In the genomic region with DNA sequence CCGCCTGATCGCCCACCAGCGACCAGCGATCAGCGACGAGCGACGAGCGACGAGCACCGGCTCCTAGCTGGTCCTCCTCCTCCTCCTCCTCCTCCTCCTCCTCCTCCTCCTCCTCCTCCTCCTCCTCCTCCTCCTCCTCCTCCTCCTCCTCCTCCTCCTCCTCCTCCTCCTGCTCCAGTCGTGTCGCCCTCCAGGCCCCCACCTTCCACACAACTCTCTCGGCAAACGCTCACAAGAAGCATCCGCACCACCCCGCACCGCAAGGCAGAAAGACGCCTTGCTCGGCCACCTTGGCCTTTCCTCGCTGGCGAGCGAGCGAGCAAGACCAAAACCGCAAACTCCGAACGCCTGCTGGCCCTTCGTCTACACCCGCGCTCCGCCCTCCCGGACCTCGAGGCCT, we compare ENCODE assay signal across 8 mouse cellular contexts.
DNase-seq lines count a peak whose midpoint lies in the region; ATAC-seq and TF ChIP-seq lines count a peak whose summit lies in the region.
"Not testable (repeated sequence)": the region's sequence is repeated elsewhere in the genome, so short reads cannot be mapped to it uniquely, and the experiment has no call there.

No protein-coding gene starts in this region.

- not testable (repeated sequence) for H3K79me2 ChIP-seq in MEL (ENCODE audit: control insufficient read depth, insufficient read depth, low read length, poor library complexity)

- 0 out of 2 replicates have a peak overlapping the region, but pooled peaks have one; percentile 33 for H3K4me2 ChIP-seq in hindbrain, postnatal 0 days (ENCODE audit: low read depth, low read length)

- not testable (repeated sequence) for TF ChIP-seq POLR2A in MEL (IDR thresholded peaks at IDR 0.05; ENCODE audit: control insufficient read depth in 1 of 2, insufficient read depth in 1 of 2, low read depth in 1 of 2, low read length in 2 of 2, poor library complexity in 1 of 2); cortical plate, adult 2 months (IDR thresholded peaks at IDR 0.05; ENCODE audit: extremely low read depth, insufficient read depth, low read length)

- not testable (repeated sequence) for TF ChIP-seq EP300 in MEL (IDR thresholded peaks at IDR 0.05; ENCODE audit: low read depth in 1 of 2, low read length in 2 of 2)

- H3K9me3 ChIP-seq in MEL (replicated peaks; ENCODE audit: insufficient read depth, low read length); hindbrain, postnatal 0 days (ENCODE audit: low read length): not testable (repeated sequence)

- not testable (repeated sequence) for H3K36me3 ChIP-seq in MEL (ENCODE audit: control insufficient read depth in 1 of 2, insufficient read depth in 2 of 2, low read length in 2 of 2); hindbrain, postnatal 0 days (ENCODE audit: insufficient read depth, low read length)

- not testable (repeated sequence) for ATAC-seq in hindbrain, postnatal 0 days

- H3K27me3 ChIP-seq in MEL (ENCODE audit: control insufficient read depth in 1 of 2, insufficient read depth in 2 of 2, low read length in 2 of 2); hindbrain, postnatal 0 days (ENCODE audit: insufficient read depth, low read length): not testable (repeated sequence)

- 5% methylated on average over 11 of the region's 33 CpGs for WGBS in hindbrain, postnatal 0 days

- 0 out of 2 replicates have a peak overlapping the region, but pooled peaks have one; percentile 25 for H3K9ac ChIP-seq in MEL (ENCODE audit: control insufficient read depth, low read depth, low read length, poor library complexity, severe bottlenecking)
- H3K9ac ChIP-seq in hindbrain, postnatal 0 days (replicated peaks; ENCODE audit: low read length) = not testable (repeated sequence)

- H3K4me3 ChIP-seq in MEL (ENCODE audit: control insufficient read depth in 1 of 2, insufficient read depth in 1 of 2, low read depth in 2 of 2, low read length in 2 of 2) = not testable (repeated sequence)
- peak overlapping the region; percentile 39 for H3K4me3 ChIP-seq in cortical plate, adult 2 months (ENCODE audit: insufficient read depth, low read length)
- H3K4me3 ChIP-seq in hindbrain, postnatal 0 days (ENCODE audit: low read length) = peak overlapping the region; percentile 23; the same call in 1 of the 2 replicates

- TF ChIP-seq CTCF in MEL (IDR thresholded peaks at IDR 0.05 in 2 of 3, conservative IDR thresholded peaks at IDR 0.05 in 1 of 3; ENCODE audit: control insufficient read depth in 1 of 3, insufficient read depth in 1 of 3, low read depth in 2 of 3, low read length in 3 of 3, poor library complexity in 1 of 3, severe bottlenecking in 1 of 3); cortical plate, adult 2 months (IDR thresholded peaks at IDR 0.05; ENCODE audit: extremely low read depth, insufficient read depth, low read length); hindbrain, postnatal 0 days (IDR thresholded peaks at IDR 0.05; ENCODE audit: low read depth): not testable (repeated sequence)

- TF ChIP-seq RAD21 in MEL (IDR thresholded peaks at IDR 0.05; ENCODE audit: low read depth, low read length) = not testable (repeated sequence)

- not testable (repeated sequence) for H3K27ac ChIP-seq in MEL (ENCODE audit: control insufficient read depth, low read depth, low read length); cortical plate, adult 2 months (ENCODE audit: insufficient read depth, low read length); hindbrain, postnatal 0 days

- not testable (repeated sequence) for H3K4me1 ChIP-seq in MEL (ENCODE audit: control insufficient read depth in 1 of 2, insufficient read depth in 2 of 2, low read length in 2 of 2); cortical plate, adult 2 months (ENCODE audit: control insufficient read depth, insufficient read depth, low read length); hindbrain, postnatal 0 days (ENCODE audit: insufficient read depth, low read length)

- not testable (repeated sequence) for DNase-seq in MEL (ENCODE audit: low read depth, low spot score); hindbrain, postnatal 0 days (ENCODE audit: low spot score)
- peak; percentile 96 for DNase-seq in heart, adult 11 months
- peak; percentile 36 to 53 for DNase-seq in layer of hippocampus, postnatal 14 days (ENCODE audit: low spot score in 2 of 2)
- peak; percentile 43 to 49 for DNase-seq in lung, adult 18-20 months
- DNase-seq in ovary, postnatal 36 days (ENCODE audit: low spot score) = peak; percentile 47
- peak; percentile 51 to 61 for DNase-seq in thymus, postnatal 10 days (ENCODE audit: low spot score in 2 of 2)
